In genomic region chr14:73237848-73238321, GRCm38 (mm10) we compare ENCODE assay signal across 8 mouse cellular contexts. TPM values are rescaled to one million over a fixed set of nuclear protein-coding genes. Genes with fewer than 3 reads are reported as not detected.
DNase-seq lines count a peak whose midpoint lies in the region; TF ChIP-seq lines count a peak whose summit lies in the region.

Gene Lpar6 (plus strand): TSS chr14:73237895.

- DNase-seq in CD4-positive, CD25-positive, alpha-beta regulatory T cell, adult 2 months (ENCODE audit: low read depth, low spot score), result peak; percentile 62
- peak; percentile 63 for DNase-seq in ZHBTc4 (ENCODE audit: low read depth, low spot score)
- peak; percentile 81 to 82 for DNase-seq in heart, postnatal 10 days
- DNase-seq in kidney, postnatal 25 days, result peak; percentile 72 to 73
- peak; percentile 88 for DNase-seq in retina, postnatal 1 day
- no peak for DNase-seq in cerebellum, adult 11 months

- TF ChIP-seq CTCF in embryonic fibroblast, embryonic 13.5 days (IDR thresholded peaks at IDR 0.05; ENCODE audit: borderline replicate concordance, insufficient read depth, low read length), result no peak

- peaks cover 72% of the 10 kb centered on the region for H3K79me2 ChIP-seq in macrophage (ENCODE audit: inconsistent target)

- intact Hi-C loops in heart, postnatal 10 days (cut with DNase I), result loop anchor here (1.0 kb wide), 1 partner anchor 95 kb away; no protein-coding TSS in a partner anchor

- TF ChIP-seq POLR2A in embryonic fibroblast, embryonic 13.5 days (IDR thresholded peaks at IDR 0.05; ENCODE audit: low read depth, low read length), result peak; percentile 95

- under 1% methylated on average over 16 of the region's 19 CpGs for WGBS in macrophage (ENCODE audit: missing documents)

- H3K4me1 ChIP-seq in embryonic fibroblast, embryonic 13.5 days (ENCODE audit: control insufficient read depth, insufficient read depth, low read length), result no peaks in the 10 kb centered on the region

- peak within 1 kb of the TSS; percentile 92 for H3K4me3 ChIP-seq in embryonic fibroblast, embryonic 13.5 days (ENCODE audit: insufficient read depth, low read length)
- H3K4me3 ChIP-seq in macrophage (ENCODE audit: inconsistent target), result peak within 1 kb of the TSS; percentile 75

- peak within 1 kb of the TSS; percentile 84 for H3K27ac ChIP-seq in embryonic fibroblast, embryonic 13.5 days (ENCODE audit: insufficient read depth, low read length)
- H3K27ac ChIP-seq in macrophage, result peak within 1 kb of the TSS; percentile 86

- peaks cover 6% of the 10 kb centered on the region; the same call in 1 of the 2 replicates for H3K36me3 ChIP-seq in macrophage (ENCODE audit: inconsistent target)

RNA-seq across cellular contexts. Expression of gene Lpar6, which starts in this region (rescaled TPM):
- 4.9 and 5.4 TPM in 2 replicates for polyA plus RNA-seq in embryonic fibroblast, embryonic 13.5 days (2011; ENCODE audit: insufficient read length, low read depth, missing spikeins)
- 1 to 10 TPM; 4.8 TPM for total RNA-seq in heart, postnatal 10 days (2021)
- total RNA-seq in macrophage (2018; cell fraction: chromatin; rRNA removed), result 100 to 1,000 TPM in 1 of 26 experiments, 10 to 100 TPM in 17, 1 to 10 TPM in 8; 2.1 to 123 (median 25.2) TPM
- total RNA-seq in macrophage (2018; cell fraction: cytosol; rRNA removed), result 10 to 100 TPM in 13 of 26 experiments, 1 to 10 TPM in 12, under 1 TPM in 1; 0.91 to 37.2 (median 9.2) TPM
- 100 to 1,000 TPM in 6 of 26 experiments, 10 to 100 TPM in 14, 1 to 10 TPM in 6; 2.7 to 224 (median 41.1) TPM for total RNA-seq in macrophage (2018; cell fraction: nucleus; rRNA removed)
- 25.3 to 29.9 TPM (median 28.8 TPM) in 3 replicates for polyA plus RNA-seq in macrophage (2018)
